Mouse (Mus musculus): ENCODE data around the gene Aipl1.

- no peak for TF ChIP-seq MAFK (IDR thresholded peaks at IDR 0.05; ENCODE audit: insufficient read depth, low read depth, low read length)
- TF ChIP-seq HCFC1 (IDR thresholded peaks at IDR 0.05; ENCODE audit: borderline replicate concordance, insufficient read depth, low read length), result no peak
- TF ChIP-seq ZC3H11A (IDR thresholded peaks at IDR 0.05; ENCODE audit: borderline replicate concordance, low read depth, low read length), result no peak
- TF ChIP-seq ZNF384 (IDR thresholded peaks at IDR 0.05; ENCODE audit: low read depth, low read length), result no peak
These were observed 20.6 kb downstream of the Aipl1 start for GRCm38 (mm10) chr11:72016518-72017252.

Measured in ES-E14 (cell line).